Mouse (Mus musculus) liver, adult 2 months (tissue): ENCODE measurements around the gene Ctsd.

Experiments used
- CTCF ChIP-seq: fragments of 200-500 bp; IDR thresholded peaks from 2 replicates; pipeline ENCODE4 v1.5.1; 2011; ENCODE audit warnings: low read depth, low read length, control low read depth
- POLR2A ChIP-seq: fragments of 200-500 bp; IDR thresholded peaks from 2 replicates; pipeline ENCODE4 v1.6.1; 2011; ENCODE audit warnings: low read length, control low read depth; ENCODE audit not compliant: insufficient read depth; ENCODE audit errors: extremely low read depth

DNA sequence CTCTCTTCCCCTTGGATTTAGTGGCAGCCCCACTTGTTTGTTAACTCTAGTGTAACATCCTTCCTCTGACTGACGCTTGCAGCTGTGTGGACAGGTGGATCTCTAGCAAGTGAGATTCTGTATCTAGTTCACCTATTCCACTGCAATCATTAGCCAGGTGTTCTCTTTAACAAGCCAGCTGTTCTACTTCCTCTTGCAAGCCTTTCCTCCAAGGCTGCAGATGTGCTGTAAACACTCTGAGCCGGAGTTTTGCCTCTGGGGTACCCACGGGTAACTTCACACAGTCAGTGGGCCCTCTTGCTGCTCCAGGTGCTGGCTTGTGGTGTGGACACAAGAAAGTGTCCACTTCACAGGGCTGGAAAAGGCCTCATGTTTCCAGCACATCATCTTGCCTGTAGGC is 30.3 kb downstream of the Ctsd start:
- no peak for TF ChIP-seq POLR2A
- TF ChIP-seq CTCF, result no peak
